Mouse (Mus musculus) common myeloid progenitor, adult 5-6 weeks (primary cell): Measurements from ENCODE around the gene Alg9. TPM values are rescaled to one million over a fixed set of nuclear protein-coding genes. Genes with fewer than 3 reads are reported as not detected.
"Not testable (repeated sequence)": the region's sequence is repeated elsewhere in the genome, so short reads cannot be mapped to it uniquely, and the experiment has no call there.

ENCODE experiments used
- ATAC-seq: replicated peaks from 2 replicates; pipeline ENCODE4 v1.8.0; 2016; ENCODE audit warnings: low read depth, mild to moderate bottlenecking, moderate TSS enrichment, inconsistent platforms; ENCODE audit not compliant: poor library complexity, severe bottlenecking
- total RNA-seq: library from RNA; stranded (forward); fragments of 200-1000, 187-1606 nt; gene quantifications from 2 replicates; pipeline ENCODE4 v1.2.3, GENCODE M21; 2017

Gene Alg9
- total RNA-seq, 1 experiment from 2014 or later: 23.3 TPM

GRCm38 (mm10) chr9:50809146-50809545, 34.3 kb downstream of the Alg9 start:
- no peak for ATAC-seq

DNA sequence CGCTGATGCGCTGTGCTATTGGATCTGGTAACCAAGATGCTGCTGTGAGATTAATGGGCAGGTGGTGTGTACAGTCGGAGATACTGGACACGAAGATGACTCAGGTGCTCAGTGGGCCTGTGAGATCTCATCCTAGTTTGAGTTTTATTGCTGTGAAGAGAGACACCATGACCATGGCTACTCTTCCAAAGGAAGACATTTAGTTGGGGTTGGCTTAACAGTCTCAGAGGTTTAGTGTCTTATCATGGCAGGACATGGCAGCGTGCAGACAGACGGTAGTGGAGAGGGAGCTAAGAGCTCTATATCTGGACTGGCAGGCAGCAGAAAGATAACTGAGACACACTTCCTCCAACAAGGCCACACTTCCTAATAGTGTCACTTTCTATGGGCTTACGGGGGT, 36.4 kb downstream of the Alg9 start:
- peak; percentile 93 for ATAC-seq

DNA sequence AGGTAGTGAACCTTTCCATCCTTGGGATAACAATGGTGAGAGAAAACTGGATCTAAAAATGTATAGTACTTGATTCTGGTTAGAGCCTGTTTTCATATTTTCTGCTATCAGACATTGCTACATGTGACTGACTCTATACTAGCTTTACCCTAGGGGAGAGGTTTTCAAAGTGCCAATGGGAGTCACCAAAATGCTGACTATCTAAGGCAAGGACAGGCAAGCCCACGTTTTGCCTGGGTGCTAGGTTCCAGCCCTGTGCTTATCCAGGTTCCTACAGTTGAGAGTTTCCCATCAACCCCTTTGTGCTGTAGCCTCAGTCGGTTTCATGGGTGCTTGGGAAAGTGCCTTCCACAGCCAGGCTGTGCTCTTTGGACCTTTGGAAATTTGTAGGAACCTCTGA, 36.9 kb downstream of the Alg9 start:
- ATAC-seq: 0 out of 2 replicates have a peak, but pooled peaks have one; percentile 7

DNA sequence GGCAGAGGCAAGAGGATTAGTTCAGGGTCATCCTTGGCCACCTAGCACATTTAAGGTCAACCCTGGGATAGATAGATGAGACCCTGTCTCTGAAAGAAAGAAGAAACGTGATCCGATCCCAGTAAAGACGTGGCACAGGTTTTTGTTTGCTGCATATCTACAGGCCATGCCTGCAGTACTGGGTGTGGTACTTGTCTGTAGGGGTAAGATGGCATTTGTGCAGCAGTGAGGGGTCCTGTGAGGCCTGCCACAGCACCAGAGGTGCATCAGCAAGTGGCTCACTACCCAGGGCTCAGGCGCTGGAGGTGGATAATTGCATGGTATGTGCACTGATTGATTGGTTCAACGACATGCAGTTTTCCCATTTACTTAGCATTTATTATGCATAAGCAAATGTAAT, 39.0 kb downstream of the Alg9 start:
- no peak for ATAC-seq

DNA sequence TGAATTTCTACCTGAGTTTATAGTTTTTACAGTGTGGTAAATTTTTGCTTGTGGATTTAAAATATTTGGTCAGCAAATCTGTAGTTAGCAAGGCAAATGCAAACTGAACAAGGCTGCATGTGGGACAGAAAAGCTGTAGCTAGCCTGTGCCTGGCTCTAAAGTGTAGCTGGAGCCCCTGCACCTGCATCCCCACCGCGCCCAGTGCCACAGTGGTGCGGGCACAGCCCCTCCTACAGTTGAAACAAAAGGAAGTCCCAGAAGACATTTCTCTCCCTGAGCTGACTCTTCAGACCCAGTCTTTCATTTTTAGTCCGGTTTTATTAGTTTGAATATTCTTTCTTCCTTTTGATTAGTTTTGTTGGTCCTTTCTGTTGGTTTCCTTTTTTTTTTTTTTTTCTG, 40.8 kb downstream of the Alg9 start:
- no peak for ATAC-seq

DNA sequence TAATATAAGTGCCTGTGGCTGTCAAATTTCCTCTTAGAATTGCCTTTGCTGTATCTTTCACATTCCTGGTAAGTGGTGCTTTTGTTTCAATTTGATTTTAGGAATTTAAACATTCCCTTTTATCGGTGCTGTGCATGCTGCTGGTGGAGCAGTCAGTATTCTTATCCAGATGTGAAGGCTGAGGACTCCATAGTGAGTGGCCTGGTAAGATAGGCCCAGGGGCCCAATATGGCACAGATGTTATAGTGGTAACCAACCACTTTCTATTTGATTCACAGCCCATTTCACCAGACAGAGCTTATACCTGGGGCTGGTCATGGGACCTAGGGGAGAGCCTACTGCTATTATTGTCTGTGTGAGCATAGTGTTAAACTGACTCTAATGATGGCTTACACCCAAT, 41.7 kb downstream of the Alg9 start:
- ATAC-seq: no peak

GRCm38 (mm10) chr9:50818050-50818449, 43.2 kb downstream of the Alg9 start:
- peak; percentile 47; the same call in 1 of the 2 replicates for ATAC-seq

DNA sequence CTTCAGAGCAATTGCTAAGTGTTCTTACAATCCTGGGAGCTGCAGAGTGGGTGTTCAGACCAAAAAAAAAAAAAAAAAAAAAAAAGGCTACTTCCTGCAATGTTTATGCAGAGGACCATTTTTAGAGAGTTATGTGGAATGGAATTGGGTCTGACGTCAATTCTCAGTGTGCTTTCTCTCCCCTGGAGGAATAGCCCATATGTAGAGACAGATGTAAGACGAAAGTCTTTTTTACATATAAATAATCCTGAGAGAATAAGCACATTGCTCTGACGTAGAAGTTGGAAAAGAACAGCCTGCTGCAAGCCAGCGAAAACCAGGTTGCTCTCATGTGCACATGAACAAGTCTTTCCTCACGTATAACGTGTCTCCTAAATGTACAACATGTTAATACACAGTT, 44.9 kb downstream of the Alg9 start:
- ATAC-seq: no peak

- ATAC-seq: no peak
Measured at GRCm38 (mm10) chr9:50821651-50822050, 46.8 kb downstream of the Alg9 start.

DNA sequence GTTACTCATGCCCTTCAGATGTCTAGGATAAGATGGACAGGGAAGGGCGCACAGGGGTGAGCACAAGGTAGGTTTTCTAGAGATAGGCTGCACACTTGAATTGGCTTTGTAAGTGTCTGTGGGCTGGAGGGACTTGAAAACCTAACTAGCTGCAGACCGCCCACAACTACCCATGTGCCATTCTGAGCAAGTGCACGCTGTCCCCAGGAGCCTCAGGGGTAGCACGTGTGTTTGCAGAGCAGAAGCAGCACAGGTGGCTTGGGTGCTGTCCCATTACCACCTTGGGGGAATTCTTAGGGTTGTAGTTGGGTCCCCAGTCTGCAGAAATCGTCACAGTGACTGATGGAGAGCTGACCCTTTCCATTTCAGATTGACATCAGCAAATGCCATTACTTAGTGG, 47.4 kb downstream of the Alg9 start:
- ATAC-seq: no peak

GRCm38 (mm10) chr9:50823779-50824453, 49.1 kb downstream of the Alg9 start:
- peak; percentile 84 for ATAC-seq

DNA sequence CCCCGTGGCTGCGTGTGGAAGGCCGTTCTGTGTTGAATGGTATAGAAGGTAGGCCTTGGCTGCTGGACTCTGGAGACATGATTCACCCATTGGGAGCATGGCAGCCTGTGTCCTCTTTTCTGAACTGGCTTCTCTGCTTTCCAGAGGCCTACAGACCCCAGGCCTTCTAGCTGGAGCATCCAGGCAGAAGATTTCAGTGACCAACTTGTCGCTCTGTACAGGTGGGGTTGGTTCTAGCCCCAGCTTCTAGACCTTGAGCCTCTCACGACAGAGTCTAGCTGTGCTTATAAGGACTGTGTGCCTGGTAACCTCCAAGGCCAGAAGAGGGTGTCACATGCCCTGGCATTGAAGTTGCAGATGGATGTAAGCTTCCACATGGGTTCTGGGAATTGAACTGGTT, 56.7 kb downstream of the Alg9 start:
- ATAC-seq: no peak

- ATAC-seq: no peak
Measured at GRCm38 (mm10) chr9:50832162-50832561, 57.3 kb downstream of the Alg9 start.

- ATAC-seq: not testable (repeated sequence)
Measured at GRCm38 (mm10) chr9:50832582-50832981, 57.8 kb downstream of the Alg9 start.

DNA sequence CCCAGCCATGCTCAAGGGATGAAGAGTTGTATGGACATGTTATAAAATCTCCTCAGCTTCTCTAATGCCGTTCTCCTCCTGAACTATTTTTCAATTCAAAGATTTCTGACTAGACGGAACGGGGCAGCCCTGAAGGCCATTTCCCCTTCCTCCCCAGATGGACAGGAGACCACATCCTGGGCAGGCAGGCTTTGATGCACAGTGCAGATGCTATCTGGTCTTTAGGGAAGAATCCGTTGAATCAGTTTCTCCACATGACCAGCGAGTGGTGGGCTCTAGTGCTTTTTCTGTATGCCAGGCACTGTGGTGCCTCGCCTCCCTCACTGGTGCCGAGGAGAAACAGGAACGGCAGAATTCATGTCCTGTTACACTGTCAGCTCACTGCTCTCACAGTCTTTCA, 59.0 kb downstream of the Alg9 start:
- ATAC-seq: peak; percentile 71

- peak; percentile 57 for ATAC-seq
Measured at GRCm38 (mm10) chr9:50835068-50835705, 60.4 kb downstream of the Alg9 start.

GRCm38 (mm10) chr9:50836097-50836496, 61.3 kb downstream of the Alg9 start:
- ATAC-seq: no peak

- ATAC-seq: peak; percentile 81
Measured at GRCm38 (mm10) chr9:50841079-50841789, 66.4 kb downstream of the Alg9 start.

- no peak for ATAC-seq
Measured at GRCm38 (mm10) chr9:50845081-50845480, 70.3 kb downstream of the Alg9 start, which contains the start of gene Ppp2r1b. TSS of gene Ppp2r1b (plus strand) at chr9:50845301.

GRCm38 (mm10) chr9:50845547-50845946, 70.7 kb downstream of the Alg9 start:
- ATAC-seq: no peak

DNA sequence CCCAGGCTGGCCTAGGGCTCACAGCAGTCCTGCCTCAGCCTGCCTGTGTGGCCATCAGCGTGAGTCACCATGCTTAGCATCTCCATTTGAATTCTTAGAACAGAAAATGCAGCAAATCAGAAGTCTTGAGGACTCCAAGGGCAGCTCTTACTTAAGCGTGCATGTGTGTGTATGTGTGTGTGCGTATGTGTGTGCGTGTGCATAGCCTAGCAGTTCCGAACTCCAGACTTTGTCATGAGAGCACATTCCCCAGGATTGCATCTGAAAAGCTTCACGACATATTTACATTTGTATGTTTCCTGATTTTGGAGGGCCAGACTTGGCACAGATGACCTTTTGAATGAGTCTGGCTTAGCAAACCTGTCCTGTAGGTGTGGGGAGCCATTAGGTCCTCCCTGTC, 72.3 kb downstream of the Alg9 start:
- ATAC-seq: no peak
